Mouse (Mus musculus): ENCODE measurements at regions not wholly inside any gene's neighbourhood (a gene's known extent, or its start where the extent isn't known, plus 50 kb on each side); places are given as distances from the start of the nearest gene placed in this dataset.

GRCm38 (mm10) chr5:38999700-39000099 is 123.1 kb upstream of the Clnk start:
- DNase-seq: no peak

- no peak for DNase-seq
Observed at GRCm38 (mm10) chr5:38972397-38973159, 96.0 kb upstream of the Clnk start.

GRCm38 (mm10) chr5:38970497-38970896 is 93.9 kb upstream of the Clnk start:
- DNase-seq: no peak

GRCm38 (mm10) chr5:38967010-38967409 is 90.4 kb upstream of the Clnk start:
- DNase-seq: no peak

GRCm38 (mm10) chr5:38964445-38964844 is 87.8 kb upstream of the Clnk start:
- no peak for DNase-seq

- peak; percentile 7 for DNase-seq
Observed at GRCm38 (mm10) chr5:38950520-38951288, 74.1 kb upstream of the Clnk start.

GRCm38 (mm10) chr5:38945903-38946686 is 69.5 kb upstream of the Clnk start:
- no peak for DNase-seq

- DNase-seq: peak; percentile 8
Observed at GRCm38 (mm10) chr5:38932382-38933079, 55.9 kb upstream of the Clnk start.

- DNase-seq: no peak
Observed at GRCm38 (mm10) chr5:38927051-38927450, 50.4 kb upstream of the Clnk start.

All from kidney, adult 9 months (tissue).